Mouse (Mus musculus): ENCODE data around the gene Ttbk1.
"Not testable (repeated sequence)": the region's sequence is repeated elsewhere in the genome, so short reads cannot be mapped to it uniquely, and the experiment has no call there.

Gene Ttbk1

DNA sequence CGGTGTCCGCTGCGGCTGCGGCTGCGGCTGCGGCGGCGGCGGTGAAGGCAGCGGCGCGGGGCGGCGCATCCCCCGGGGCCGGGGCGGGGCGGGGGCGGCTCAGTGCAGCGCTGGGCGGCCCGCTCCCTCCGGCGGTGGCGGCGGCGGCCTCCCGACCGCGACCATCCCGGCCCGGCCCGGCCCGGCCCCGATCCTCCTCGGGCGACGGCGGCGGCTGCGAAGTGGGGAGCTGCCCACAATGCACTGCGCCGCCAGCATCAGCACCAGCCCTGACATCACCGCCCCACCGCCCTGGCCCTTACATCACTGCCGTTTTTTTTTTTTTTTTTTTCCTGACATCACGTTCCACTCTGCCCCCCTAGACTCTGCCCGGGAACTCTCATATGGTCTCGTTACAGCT lies at the start of gene Ttbk1:
Gene Ttbk1, minus strand, starts transcription at position 245 of the 400 bp plus-strand sequence.
- peak; percentile 25 for DNase-seq

DNA sequence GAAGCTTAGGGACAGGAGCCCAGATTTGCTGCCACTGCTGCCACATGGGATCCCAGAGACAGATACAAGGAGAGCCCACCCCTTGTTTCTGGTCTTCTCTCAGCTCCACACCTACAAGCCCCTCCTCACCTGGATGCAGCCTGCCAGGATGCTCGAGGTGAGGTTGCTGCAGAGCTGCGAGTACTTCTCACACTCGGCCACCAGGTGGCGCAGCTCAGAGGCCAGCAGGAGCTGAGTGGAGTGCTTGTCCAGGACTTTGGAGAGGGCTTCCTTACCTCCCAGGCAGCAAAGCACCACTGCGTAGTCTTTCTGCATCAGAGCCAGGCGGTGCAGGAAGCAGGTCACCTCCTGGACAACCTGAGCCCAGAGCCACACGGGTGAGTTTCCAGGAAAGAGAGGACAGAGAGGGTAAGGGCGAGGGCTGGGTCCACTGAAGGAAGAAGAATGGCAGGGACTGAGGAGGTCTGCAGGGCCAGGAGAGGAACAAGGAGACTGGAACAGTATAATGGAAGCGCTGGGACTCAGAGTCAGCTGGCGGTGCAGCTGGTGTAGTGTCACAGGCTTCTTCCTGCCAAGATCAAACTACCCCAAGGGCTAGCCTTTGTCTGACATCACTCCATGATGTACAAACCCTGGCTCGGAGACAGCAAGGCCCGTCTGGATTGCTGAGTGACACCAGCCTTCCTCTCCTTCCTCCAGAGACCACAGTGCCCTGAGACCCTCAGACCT lies 38.3 kb upstream of the Ttbk1 start:
- peak; percentile 90 for DNase-seq

DNA sequence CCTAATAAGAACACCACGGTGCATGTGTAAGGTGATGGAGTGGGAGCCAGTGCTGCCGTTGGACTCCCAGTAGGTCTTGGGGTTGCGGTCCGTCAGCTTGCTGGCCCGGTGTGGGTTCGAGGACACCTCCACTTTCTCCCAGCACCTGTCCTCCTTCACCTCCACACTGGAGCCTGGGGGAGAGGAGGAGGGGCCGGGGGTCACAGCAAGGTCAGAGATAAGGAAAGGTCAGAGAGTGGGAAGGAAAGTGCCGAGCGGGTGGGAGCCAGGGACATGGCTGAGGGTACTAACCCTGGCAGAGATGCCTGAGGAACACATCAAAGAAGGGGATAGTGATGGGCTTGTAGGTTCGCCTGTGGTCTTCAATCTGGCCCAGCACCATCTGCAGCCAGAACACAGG lies 37.6 kb upstream of the Ttbk1 start:
- DNase-seq, result no peak

DNA sequence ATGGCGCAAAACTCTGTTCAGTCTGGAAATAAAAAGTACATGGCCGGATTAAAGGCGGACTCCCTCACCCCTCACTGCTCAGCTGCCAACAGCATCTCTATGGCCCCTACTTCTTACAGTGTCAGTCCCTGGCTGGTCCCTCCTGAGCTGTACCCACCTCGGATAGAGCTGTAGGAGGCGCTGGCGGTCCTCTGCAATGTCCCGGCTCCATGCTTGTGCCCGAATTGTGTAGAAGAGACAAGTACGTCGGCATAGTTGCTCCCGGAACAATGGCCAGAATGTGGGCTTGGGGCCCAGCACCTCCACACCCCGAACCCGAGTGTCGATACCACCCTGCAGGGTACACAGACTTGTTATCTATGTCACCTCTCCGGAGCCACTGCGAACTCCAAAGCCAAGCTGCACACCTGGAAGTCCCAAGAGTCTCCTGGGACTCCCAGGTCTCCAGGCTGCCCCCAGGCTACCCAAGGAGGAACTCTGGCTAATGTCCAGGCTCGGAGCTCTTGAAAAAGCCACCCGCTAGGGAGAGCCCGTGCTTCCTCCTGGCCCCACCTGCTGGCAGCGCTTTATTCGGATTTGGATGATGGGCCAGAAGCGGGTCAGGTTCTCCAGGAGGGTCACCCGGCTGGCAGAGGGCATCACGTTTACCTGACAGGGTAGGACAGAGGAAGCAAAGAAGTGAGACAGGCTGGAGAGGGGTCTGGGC lies 34.6 kb upstream of the Ttbk1 start:
- no peak for DNase-seq

DNA sequence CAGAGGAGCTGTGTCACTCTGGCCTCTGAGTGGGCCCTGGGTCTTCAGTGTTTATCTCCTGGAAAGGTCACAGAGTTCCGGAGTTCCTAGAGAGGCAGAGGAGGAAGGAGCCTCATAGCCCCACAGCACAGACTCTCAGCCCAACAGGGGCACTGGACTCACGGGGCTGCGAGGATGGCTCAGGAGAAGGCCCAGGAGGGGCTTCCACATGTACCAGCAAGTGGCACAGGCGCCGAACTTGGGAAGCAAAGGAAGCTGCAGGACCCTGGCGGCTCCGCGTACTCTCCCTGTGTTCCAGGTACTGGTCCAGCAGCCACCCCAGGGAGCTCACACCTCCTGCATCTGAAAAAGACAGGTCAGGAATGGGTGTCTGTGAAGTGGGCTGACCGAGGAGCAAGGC lies 33.7 kb upstream of the Ttbk1 start:
- no peak for DNase-seq

DNA sequence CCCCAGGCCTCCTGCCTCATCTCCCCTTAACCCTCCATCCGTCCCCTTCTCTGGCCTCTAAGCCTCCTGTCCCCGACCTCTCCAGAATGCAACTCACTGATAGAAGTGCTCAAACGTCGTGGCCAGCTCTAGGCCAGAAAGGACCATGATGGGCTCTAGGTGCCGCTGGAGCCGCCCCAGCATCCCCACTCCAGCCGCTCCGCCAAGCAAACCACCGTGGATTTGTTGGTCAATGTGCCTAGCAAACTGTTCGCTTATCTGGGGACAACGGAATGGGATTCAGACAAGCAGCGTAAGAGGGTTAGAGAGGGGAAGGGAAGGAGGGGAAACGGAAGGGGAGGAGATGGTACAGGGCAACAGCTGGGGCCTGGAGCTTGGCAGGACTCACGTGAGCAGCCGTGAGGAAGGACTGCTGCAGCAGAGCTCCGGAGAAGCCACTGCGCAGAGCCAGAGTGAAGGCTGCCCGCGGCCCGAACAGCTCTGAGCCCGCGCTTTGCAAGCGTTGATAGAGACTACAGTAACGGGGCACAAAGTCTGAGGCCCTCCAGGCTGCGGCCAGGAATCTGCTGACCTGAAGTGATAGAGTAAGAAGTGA lies 33.0 kb upstream of the Ttbk1 start:
- DNase-seq, result peak; percentile 36

DNA sequence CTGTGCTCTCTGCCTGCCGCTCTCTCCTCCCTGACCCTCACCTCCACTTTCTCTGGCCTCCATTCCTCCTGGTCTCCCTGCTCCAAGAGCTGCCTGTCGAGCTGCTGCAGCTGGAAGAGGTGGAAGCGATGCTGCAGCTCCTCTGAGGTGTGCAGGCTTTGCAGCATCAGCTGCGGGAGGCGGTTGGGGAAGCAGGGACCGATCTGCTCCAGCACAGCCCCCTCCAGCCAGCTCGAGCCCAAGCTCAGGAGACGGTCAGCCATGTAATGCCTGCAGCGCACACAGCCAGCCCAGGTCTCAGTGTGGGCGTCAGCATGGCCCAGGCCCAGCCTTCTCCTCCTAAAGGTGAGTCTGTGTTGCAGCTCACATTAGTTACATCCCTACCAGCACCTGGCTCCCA lies 32.5 kb upstream of the Ttbk1 start:
- no peak for DNase-seq

DNA sequence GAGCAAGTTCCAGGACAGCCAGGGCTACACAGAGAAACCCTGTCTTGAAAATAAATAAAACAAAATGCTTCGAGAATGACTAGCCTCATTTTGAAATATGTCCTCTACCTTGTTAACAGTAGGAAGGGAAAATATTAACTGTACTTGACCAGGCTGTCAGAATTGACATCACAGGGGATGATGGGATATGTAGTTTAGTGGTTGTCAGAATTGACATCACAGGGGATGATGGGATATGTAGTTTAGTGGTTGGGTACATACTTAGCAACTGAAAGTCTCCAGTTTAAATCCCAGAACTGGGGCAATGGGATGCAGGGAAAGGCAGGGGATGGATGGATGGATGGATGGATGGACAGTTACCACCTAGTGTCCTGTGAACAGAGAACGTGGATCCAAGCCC lies 25.9 kb upstream of the Ttbk1 start:
- no peak for DNase-seq

DNA sequence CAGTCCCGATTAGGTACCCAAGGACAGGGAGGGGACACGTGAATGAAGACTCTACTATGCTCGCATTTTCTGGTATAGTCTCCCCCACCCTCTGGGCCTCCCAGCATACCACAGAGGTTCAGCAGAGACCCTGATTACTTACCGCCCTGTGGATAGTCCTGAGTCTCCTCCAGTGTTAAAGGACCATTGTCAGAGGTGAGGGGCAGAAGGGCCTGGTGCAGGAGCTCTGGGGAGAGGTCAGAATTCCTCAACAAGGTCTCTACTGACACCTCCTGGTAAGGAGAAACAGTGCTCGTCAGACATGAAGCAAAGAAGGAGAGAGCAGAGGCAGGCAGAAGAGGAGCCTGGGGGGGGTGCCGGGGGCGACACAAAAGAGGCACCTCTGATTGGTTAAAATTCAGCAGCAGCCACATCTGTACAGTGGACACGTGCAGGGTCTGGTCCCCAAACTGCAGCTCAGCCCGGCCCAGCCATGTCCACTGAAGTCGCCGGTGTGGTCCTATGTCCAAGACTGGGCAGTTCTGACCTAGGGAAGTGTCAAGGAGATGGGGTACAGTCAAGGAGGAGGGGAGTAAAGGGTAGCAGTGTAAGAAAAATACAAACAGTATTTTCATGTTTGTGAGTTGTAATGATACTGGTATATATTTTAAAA lies 23.7 kb upstream of the Ttbk1 start:
- DNase-seq, result peak; percentile 30

DNA sequence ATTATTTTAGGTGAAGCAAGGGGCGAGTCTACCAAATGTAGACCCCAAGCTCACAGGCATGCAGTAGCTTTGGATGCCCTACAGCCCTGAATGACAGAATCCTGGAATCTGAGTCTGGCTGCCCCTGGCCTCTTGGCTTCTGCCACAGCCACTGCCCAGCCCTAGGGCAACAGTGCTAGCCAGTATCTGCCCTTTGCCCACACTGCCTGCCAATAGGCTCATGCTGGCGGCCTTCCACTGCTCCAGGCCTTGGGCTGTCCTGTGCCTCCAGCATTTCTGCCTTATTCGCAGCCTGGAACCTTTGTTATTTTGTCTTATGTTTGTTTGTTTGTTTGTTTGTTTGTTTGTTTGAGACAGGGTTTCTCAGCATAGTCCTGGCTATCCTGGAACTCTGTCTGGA lies 18.1 kb upstream of the Ttbk1 start:
- DNase-seq, result no peak

DNA sequence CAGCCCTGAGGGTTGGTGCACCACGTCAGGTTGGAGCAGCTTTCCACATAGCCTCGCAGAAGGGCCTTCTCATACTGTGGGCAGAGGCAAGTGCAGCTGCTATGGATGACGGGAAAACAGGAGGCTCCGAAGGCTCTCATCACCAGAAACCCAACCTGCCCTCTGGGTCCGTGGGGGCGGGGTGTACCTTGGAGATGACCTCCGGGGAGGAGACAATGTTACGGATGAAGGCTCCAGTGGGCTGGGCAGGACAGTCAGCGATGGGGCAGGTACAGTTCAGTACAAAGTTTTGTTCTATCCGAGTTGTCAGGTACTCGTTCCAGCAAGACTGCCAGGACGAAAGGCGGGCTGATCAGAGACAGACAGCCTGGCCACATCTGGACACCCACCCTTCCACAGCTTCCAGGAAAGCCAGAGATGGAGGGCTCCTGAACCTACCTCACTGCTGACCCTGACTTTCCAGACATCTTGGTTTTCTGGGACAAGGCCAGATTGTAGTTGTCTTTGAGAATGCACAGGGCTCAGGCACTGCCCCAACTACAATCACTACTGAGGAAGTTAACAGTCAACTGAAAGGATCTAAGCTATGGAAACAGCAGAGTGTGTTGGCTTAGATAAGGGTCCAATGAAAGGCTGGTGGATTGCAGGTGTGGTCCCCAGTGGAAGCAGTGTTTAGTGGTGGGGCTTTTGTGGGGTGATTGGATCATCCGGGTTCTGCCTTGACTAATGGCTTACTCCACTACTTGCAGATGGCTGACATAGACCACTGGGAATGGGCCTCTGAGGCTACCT lies 16.6 kb upstream of the Ttbk1 start:
- no peak for DNase-seq

DNA sequence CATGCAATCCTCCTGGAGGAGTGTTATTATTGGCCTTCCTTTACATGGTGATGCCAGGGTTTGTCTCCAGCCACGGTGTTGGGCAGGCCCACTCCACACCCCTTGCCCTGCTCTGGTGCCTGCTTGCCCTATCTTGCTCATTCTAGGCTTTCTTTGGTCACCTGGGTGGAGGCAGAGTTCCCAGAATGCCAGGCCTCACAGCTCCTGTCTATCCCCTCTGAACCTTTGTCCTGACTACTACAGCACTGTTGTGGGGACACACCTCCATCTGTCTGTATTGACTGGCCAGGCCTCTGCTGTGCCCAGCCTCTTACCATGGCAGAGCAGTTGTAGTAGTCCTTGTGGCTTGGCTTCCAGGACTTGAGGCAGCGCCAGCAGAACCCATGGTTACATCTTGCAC lies 15.3 kb upstream of the Ttbk1 start:
- DNase-seq, result no peak

DNA sequence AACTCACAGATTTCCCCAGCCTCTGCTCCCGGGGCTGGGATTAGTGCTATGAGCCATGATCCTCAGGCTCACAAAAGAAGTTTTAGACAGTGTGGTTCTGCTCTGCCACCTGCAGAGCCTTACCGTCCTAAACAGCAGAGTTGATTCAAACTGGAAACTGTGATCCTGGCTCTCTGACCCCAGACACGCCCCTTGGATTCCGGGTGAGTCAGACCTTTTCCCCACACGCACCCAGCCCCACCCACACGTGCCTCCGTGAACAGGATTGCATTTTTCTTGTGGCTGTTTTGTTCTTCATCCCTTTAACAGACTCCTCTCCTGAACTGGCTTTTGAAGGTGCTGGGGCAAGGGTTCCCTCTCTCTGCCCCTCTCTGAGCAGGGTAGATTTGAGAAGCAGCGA lies 10.5 kb upstream of the Ttbk1 start:
- DNase-seq, result no peak

DNA sequence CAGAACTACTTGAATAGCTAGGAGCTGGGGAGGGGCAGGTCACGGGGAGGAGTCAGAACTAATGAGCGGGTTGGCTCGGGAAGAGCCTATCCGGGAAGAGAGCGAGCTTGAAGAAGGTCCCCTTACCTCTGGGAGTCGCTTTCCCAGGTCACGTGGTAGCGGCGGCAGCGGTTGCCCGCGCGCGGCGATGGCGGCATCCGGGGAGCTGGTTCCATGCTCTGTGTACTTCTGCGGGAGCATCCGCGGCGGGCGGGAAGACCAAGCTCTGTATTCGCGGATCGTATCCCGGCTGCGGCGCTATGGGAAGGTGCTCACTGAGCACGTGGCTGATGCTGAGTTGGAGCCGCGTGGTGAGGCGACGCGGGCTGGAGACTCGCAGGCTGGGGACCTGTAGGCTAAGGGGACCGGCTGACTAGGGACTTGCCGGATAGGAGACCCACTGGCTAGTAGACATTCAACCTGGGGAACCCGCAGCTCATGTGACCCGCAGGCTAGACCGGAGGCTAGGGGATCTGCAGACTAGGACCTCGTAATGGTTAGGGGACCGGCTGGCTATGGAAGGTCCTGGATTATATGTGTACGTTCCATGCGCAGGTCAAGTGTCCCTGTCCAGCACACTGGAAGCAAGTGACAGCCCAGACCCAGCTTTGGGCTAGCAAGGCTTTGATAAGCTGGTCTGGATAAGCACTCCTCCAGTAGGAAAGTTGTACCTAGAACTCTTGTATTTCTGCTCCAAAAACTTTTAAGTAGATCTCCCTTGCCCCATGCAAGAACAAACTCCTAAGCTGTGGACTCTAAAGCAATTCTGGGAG lies 9.4 kb upstream of the Ttbk1 start, which contains the start of gene Dnph1:
Gene Dnph1, plus strand, starts transcription at position 89 of the 812 bp plus-strand sequence.
- DNase-seq, result peak; percentile 74

DNA sequence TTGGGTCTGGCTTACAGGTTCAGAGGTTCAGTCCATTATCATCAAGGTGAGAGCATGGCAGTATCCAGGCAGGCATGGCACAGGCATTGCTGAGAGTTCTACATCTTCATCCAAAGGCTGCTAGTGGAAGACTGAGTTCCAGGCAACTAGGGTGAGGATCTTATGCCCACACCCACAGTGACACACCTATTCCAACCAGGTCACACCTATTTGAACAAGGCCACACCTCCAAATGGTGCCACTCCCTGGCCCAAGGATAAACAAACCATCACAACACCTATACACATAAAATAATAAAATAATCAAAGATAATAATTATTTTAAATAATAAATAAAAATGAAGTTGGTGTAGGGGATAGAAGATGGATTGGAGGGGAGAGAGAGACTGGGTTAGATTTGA lies 8.6 kb upstream of the Ttbk1 start:
- not testable (repeated sequence) for DNase-seq

DNA sequence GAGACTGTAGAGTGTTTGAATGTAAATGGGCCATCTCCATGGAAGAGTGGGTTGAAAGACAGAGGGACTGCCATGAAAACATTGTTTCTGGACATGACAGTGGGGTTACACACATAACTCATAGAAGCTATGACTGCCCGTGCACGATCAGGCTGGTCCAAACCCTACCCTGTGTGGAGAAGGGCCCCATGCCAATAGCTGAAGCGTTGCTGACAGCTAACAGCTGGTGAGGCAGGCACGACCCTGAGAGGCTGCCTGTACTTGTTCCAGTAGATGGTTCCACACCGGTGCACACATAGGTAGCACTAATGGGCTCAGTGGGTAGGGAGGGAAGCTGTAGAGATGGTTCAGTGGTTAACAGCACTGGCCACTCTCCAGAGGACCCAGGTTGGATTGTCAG lies 8.0 kb upstream of the Ttbk1 start:
- DNase-seq, result no peak

DNA sequence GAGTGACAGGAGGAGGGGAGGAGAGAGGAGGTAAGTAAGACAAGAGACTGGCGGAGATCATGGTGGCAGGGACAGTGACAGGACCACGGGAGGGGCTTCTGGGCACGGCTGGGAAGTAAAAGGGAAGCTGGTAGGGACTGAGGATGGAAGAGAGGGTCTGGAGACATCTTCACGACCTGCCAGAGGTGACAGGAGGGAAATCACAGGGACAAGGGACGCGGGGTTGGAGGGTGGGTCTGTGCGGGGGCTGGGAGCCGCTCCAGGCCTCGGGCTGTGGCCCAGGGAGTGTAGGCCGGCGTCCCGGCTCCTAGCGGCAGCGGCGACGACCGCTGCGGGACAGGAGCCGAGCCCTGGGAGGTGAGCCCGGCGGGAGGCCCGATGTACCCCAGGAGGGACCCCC lies 480 bp downstream of the Ttbk1 start:
- no peak for DNase-seq

DNA sequence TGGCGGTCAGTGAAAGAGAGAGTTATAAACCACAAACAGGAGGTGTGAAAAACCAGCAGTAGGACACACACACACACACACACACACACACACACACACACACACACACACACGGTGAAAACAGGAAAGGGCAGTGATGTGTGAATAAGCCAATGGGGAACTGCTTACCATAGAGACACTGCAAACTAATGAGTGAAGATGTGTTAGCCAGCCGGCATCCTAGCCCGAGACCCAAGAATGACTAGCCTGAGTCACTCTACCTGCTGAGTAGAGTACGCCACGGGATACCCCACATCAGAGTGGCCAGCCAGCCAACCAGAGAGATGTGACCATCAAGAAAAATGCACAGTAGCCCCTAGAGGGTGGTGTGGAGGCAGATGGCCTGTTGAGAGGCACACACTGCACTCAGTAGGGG lies 3.0 kb downstream of the Ttbk1 start:
- DNase-seq, result no peak

DNA sequence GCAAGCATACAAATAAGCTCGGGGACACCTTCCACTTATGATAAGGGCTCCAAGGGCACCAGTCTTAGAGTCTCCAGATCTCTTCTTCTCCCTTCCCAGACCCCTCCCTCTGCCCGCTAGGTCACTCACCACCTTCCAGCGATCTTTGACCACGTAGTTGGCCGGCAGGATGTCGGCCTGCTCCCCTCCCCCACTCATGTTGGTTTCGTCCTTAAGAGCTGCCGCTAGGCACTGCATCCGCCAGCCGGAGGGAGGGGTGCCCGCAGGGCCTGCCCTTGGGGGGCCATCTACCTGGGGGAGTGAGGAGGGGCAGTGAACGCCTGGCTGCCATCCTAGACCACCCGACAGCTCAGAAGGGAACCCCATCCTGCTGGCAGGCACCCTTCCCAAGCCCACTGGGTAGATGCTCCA lies 3.4 kb downstream of the Ttbk1 start:
- peak; percentile 33 for DNase-seq

DNA sequence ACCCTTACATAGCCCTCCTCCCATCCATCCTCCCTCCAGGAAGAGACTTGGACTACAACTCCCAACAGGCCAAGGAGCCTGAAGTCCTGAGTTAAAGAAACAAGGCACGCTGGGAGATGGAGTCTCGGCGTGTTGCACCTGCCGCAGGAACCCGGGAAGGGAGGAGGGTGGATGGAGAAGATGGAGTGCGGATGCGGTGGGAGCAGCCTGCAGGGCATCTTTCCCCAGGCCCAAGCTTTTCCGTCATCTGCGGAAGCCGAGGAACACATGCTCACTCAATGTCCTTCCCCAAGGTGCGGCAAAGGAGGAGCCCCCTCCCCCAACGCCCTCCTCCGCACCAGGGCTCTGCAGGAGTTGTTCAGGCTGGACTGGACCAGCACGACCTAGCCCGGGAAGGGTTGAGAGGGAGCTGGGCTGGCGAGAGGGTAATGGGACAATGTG lies 3.9 kb downstream of the Ttbk1 start:
- DNase-seq, result peak; percentile 36

DNA sequence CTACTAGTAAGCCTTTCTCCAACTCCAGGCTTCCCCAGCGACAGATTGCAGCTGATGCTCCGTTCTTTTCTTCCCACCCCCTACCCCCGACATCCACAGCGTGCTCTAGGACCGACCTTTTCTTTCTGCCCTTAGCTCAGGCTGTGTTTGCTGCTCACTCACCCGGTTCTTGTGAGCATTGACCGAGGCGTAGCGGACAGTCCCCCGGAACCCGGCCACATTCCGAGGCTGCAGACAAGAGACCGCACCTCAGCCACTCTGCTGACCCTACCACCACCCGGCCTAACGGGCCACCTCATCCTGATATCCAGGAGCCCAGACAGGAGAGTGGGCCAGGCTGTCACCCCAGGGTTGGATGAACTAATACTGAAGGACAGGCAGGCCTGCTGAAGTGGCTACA lies 10.2 kb downstream of the Ttbk1 start:
- peak; percentile 27 for DNase-seq

DNA sequence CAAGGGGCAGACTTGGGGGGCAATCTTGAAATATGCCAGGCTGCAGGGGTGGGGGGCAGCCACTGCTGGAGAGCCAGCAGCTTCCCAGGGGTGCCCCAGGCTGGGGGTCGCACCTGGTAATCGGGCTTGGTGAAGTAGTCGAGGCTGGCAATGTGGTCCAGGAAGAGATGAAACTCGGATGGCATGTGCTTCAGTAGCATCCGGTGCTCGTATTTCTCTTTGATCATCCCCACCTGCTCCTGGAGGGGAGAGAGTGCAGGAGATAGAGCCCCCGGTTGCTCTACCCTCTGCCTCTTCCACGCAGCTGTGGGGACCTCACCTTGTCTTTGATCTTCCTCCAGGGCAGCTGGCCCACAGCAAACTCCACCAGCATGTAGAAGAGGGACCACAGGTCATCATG lies 10.9 kb downstream of the Ttbk1 start:
- DNase-seq, result peak; percentile 59
